Mouse (Mus musculus) cortical plate, adult 2 months (tissue): ENCODE results near the gene Sdsl. TPM values are rescaled to one million over a fixed set of nuclear protein-coding genes. Genes with fewer than 3 reads are reported as not detected.

ENCODE experiments used
- H3K27ac ChIP-seq: fragments of 200-500 bp; 2 replicates; pipeline ENCODE4 v1.5.1; 2012; ENCODE audit warnings: low read length, control low read depth, inconsistent platforms; ENCODE audit not compliant: insufficient read depth
- H3K4me1 ChIP-seq: fragments of 200-500 bp; 2 replicates; pipeline ENCODE4 v1.6.1; 2011; ENCODE audit warnings: low read length; ENCODE audit not compliant: control insufficient read depth, insufficient read depth
- H3K4me3 ChIP-seq: fragments of 200-500 bp; 2 replicates; pipeline ENCODE4 v1.5.1; 2011; ENCODE audit warnings: mild to moderate bottlenecking, low read length, control low read depth; ENCODE audit not compliant: insufficient read depth
- CTCF ChIP-seq: fragments of 200-500 bp; IDR thresholded peaks from 2 replicates; pipeline ENCODE4 v1.5.1; 2011; ENCODE audit warnings: mild to moderate bottlenecking, control low read depth, low read length; ENCODE audit not compliant: insufficient read depth; ENCODE audit errors: extremely low read depth
- POLR2A ChIP-seq: fragments of 200-500 bp; IDR thresholded peaks from 2 replicates; pipeline ENCODE4 v1.6.1; 2011; ENCODE audit warnings: mild to moderate bottlenecking, low read length, control low read depth; ENCODE audit not compliant: insufficient read depth; ENCODE audit errors: extremely low read depth
- polyA plus RNA-seq: library from polyadenylated mRNA; depleted of rRNA; stranded (reverse); fragments of >200 nt; gene quantifications from 2 replicates; pipeline ENCODE4 v1.2.3, GENCODE M21; 2012

Sdsl gene
- polyA plus RNA-seq, 1 experiment: 8.1 TPM

DNA sequence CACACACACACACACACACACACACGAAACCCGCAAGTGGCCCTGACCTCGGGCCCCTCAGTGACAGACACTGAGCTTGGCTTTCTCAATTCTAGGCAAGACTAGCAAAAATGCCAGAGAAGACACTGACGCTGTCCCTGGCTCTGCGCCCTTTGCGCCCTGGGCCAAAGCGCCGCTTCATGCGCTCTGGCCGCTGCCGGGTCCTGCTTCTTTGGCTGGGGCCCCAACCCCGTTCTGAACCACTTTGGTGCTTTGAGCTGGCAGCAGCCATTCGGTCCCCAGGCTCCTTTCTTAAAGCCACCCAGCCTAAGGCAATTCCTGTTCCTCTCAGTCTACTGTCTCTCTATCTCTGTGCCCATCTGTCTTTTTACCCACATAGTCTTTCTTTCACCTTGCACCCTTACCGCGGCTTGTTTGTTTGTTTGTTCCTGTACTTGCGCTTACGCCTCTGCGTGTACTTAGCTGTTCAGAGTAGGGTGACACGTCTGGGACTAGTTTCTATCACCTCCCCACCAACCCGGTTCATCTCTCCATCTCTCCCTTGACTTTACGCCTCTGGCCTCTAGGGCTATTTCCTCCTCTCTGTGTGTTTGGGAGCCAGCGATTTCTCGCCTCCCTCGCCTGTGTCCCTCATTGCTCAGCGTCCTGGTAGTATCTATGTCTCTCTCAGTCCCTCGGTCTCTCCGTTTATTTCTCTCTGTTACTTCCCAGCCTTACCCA lies 33.5 kb downstream of the Sdsl start:
- no peak overlapping the region for H3K27ac ChIP-seq
- TF ChIP-seq CTCF (no peak), POLR2A (no peak)
- no peaks in the 10 kb centered on the region for H3K4me1 ChIP-seq
- no peak overlapping the region for H3K4me3 ChIP-seq

- TF ChIP-seq CTCF (no peak), POLR2A (no peak)
- Histone ChIP-seq H3K4me3 (no peak overlapping the region), H3K27ac (no peak overlapping the region), H3K4me1 (no peaks in the 10 kb centered on the region)
Measured at GRCm38 (mm10) chr5:120438469-120438868, 34.1 kb downstream of the Sdsl start.

- Histone ChIP-seq H3K4me1 (no peaks in the 10 kb centered on the region), H3K27ac (no peak overlapping the region), H3K4me3 (no peak overlapping the region)
- TF ChIP-seq POLR2A (no peak), CTCF (no peak)
Measured at GRCm38 (mm10) chr5:120437986-120438385, 34.6 kb downstream of the Sdsl start.

GRCm38 (mm10) chr5:120437539-120437938 lies 35.1 kb downstream of the Sdsl start:
- no peaks in the 10 kb centered on the region for H3K4me1 ChIP-seq
- TF ChIP-seq CTCF: no peak
- TF ChIP-seq POLR2A: no peak
- H3K4me3 ChIP-seq: no peak overlapping the region
- no peak overlapping the region for H3K27ac ChIP-seq

- H3K27ac ChIP-seq: no peak overlapping the region
- H3K4me1 ChIP-seq: no peaks in the 10 kb centered on the region
- no peak for TF ChIP-seq POLR2A
- TF ChIP-seq CTCF: no peak
- no peak overlapping the region for H3K4me3 ChIP-seq
Measured at GRCm38 (mm10) chr5:120436885-120437495, 35.6 kb downstream of the Sdsl start.

GRCm38 (mm10) chr5:120435731-120436501 lies 36.7 kb downstream of the Sdsl start:
- H3K4me3 ChIP-seq: no peak overlapping the region
- H3K4me1 ChIP-seq: no peaks in the 10 kb centered on the region
- no peak for TF ChIP-seq CTCF
- TF ChIP-seq POLR2A: no peak
- H3K27ac ChIP-seq: no peak overlapping the region

DNA sequence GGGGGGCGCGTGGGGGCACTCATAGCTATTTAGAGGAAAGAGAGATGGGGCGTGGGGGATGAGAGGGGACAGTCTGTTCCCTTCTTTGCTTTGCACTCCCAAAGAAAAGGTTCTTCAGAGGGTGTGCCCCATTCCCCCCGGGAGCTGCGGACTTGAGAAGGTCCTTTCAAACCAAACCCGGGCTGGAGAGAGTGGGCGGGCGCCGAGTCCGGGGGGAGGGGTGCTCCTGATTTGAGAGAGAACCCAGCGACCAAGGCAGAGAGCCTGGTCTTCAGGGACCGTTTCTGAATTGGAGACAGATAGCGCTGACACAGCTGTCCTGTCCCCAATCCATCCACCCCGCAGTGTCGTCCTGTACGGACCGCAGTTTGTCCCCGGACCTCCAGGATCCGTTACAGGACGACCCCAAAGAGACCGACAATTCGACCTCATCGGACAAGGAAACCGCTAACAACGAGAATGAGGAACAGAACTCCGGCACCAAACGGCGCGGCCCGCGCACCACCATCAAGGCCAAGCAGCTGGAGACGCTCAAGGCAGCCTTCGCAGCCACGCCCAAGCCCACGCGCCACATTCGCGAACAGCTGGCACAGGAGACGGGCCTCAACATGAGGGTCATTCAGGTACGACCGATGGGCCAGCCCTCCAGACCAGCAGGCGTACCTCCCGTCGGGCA lies 37.5 kb downstream of the Sdsl start:
- TF ChIP-seq POLR2A (no peak), CTCF (no peak)

DNA sequence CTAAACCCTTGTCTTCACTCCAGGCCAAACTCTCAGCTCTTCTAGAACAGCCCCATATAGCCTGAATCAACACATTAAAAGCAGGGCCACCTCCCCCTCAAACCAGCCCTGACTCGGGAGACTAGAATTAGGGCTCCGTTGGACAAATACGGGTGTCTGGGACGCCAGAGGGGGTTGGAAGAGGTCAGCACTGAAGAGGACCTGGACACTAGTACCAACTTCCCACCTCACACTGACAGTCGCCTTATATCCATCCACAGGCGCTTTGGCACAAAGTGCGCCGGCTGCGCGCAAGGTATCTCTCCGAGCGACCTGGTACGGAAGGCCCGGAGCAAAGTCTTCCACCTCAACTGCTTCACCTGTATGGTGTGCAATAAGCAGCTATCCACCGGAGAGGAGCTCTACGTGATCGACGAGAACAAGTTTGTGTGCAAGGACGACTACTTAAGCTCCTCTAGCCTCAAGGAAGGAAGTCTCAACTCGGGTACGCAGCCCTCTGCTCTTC lies 38.3 kb downstream of the Sdsl start:
- TF ChIP-seq POLR2A: no peak
- no peak for TF ChIP-seq CTCF
- no peaks in the 10 kb centered on the region for H3K4me1 ChIP-seq
- no peak overlapping the region for H3K27ac ChIP-seq
- H3K4me3 ChIP-seq: no peak overlapping the region

More for the DNA sequence above, 37.5 kb downstream of the Sdsl start:
- Histone ChIP-seq H3K4me1 (no peaks in the 10 kb centered on the region), H3K4me3 (no peak overlapping the region), H3K27ac (no peak overlapping the region)

- Histone ChIP-seq H3K27ac (no peak overlapping the region), H3K4me1 (no peaks in the 10 kb centered on the region), H3K4me3 (no peak overlapping the region)
- TF ChIP-seq POLR2A (no peak), CTCF (no peak)
Measured at GRCm38 (mm10) chr5:120433135-120433760, 39.4 kb downstream of the Sdsl start.
